ENCODE assay signal across 8 mouse cellular contexts in the genomic region with DNA sequence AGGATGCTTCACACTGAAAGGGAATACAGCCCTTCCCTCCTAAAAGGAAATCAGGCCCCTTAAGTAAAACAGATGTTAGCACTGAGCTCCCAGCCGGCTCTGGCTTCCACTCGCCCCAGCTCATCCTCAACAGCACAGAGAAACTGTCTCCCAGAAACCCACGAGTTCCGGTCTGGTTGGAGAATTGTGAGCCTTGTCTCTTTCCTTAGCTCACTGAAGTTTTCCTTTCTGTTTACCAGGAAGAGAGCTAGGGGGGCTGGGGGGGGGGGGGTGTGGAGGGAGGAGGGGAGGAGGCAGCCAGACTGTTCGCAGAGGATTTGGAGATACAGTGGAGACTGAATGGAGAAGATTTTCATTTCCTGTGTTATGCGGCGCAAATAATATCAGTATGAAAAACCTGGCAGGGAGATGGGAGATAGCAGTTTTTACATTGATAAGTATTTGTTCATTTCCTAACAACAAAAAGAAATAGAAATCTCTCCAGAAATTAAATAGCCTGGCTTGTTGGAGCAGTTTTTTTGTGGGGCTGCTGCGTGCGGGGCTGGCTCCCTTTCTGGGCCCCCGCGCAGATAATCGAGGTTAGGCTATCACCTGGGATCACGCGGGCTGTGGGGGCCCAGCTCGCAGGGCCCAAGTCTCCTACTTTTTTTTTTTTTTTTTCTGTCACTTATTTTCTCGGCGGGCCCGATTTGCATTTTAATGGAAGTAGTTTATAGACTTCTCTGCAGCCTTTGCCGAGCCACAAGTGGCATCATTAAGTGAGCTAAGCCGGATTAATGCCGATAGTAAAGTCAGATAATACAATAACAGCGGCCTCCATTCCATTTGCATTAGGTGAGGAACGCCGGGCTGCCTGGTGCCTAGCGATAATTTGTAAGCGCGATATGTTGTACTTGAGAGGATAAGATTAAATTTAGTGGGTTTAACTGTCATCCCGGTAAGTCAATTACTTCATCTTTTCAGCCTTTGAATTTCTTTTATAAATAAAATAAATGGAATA.
DNase-seq lines count a peak whose midpoint lies in the region; ATAC-seq and TF ChIP-seq lines count a peak whose summit lies in the region.

No protein-coding gene starts in this region.

- H3K27ac ChIP-seq in spleen, adult 2 months (ENCODE audit: insufficient read depth, low read length) = no peak overlapping the region
- H3K27ac ChIP-seq in forebrain, embryonic 16.5 days (ENCODE audit: low read length) = no peak overlapping the region
- no peak overlapping the region for H3K27ac ChIP-seq in hindbrain, embryonic 14.5 days
- no peak overlapping the region; the same call in 1 of the 2 replicates for H3K27ac ChIP-seq in liver, embryonic 11.5 days (ENCODE audit: low read depth, low read length)
- H3K27ac ChIP-seq in neural tube, embryonic 11.5 days (ENCODE audit: low read depth, low read length) = no peak overlapping the region
- no peak overlapping the region for H3K27ac ChIP-seq in thymus, adult 2 months (ENCODE audit: control insufficient read depth, insufficient read depth, low read length)

- ATAC-seq in forebrain, embryonic 16.5 days = peak; percentile 36; the same call in 1 of the 2 replicates
- peak; percentile 44; the same call in 1 of the 2 replicates for ATAC-seq in hindbrain, embryonic 14.5 days (ENCODE audit: low FRiP score)
- peak; percentile 52 for ATAC-seq in liver, embryonic 11.5 days (replicated peaks; ENCODE audit: low FRiP score)
- 0 out of 2 replicates have a peak, but pooled peaks have one; percentile 31 for ATAC-seq in neural tube, embryonic 11.5 days (ENCODE audit: insufficient read depth, low FRiP score, low TSS enrichment)

- no peak overlapping the region for H3K9ac ChIP-seq in forebrain, embryonic 16.5 days (replicated peaks; ENCODE audit: low read depth, low read length)
- H3K9ac ChIP-seq in hindbrain, embryonic 14.5 days = peak overlapping the region; percentile 44
- H3K9ac ChIP-seq in liver, embryonic 11.5 days (ENCODE audit: low read depth, low read length) = 0 out of 2 replicates have a peak overlapping the region, but pooled peaks have one; percentile 25
- H3K9ac ChIP-seq in neural tube, embryonic 11.5 days (ENCODE audit: low read length) = no peak overlapping the region

- DNase-seq in spleen, adult 2 months (ENCODE audit: low read depth in 1 of 2, low spot score in 2 of 2) = no peak
- DNase-seq in spleen, postnatal 4 days (ENCODE audit: low spot score in 2 of 2) = no peak
- peak; percentile 45 for DNase-seq in hindbrain, embryonic 14.5 days (ENCODE audit: low spot score)
- DNase-seq in liver, embryonic 11.5 days (ENCODE audit: low spot score) = no peak
- DNase-seq in neural tube, embryonic 11.5 days (ENCODE audit: low spot score) = peak; percentile 22
- no peak for DNase-seq in thymus, adult 2 months
- no peak for DNase-seq in cerebellum, postnatal 25 days

- TF ChIP-seq POLR2A in spleen, adult 2 months (IDR thresholded peaks at IDR 0.05; ENCODE audit: low read depth, low read length) = no peak
- no peak for TF ChIP-seq POLR2A in thymus, adult 2 months (IDR thresholded peaks at IDR 0.05; ENCODE audit: control insufficient read depth, extremely low read depth, insufficient read depth, low read length, poor library complexity)

- no peaks in the 10 kb centered on the region for H3K9me3 ChIP-seq in forebrain, embryonic 16.5 days (ENCODE audit: control insufficient read depth, low read length)
- no peaks in the 10 kb centered on the region for H3K9me3 ChIP-seq in hindbrain, embryonic 14.5 days (ENCODE audit: control insufficient read depth, low read length)
- H3K9me3 ChIP-seq in liver, embryonic 11.5 days (ENCODE audit: control insufficient read depth, low read length) = no peaks in the 10 kb centered on the region
- H3K9me3 ChIP-seq in neural tube, embryonic 11.5 days (ENCODE audit: control insufficient read depth, low read length) = no peaks in the 10 kb centered on the region

- H3K4me3 ChIP-seq in spleen, adult 2 months (ENCODE audit: extremely low read depth, insufficient read depth, insufficient read length) = peak overlapping the region; percentile 13; the same call in 1 of the 2 replicates
- peak overlapping the region; percentile 31 for H3K4me3 ChIP-seq in forebrain, embryonic 16.5 days (replicated peaks; ENCODE audit: low read length)
- H3K4me3 ChIP-seq in hindbrain, embryonic 14.5 days (replicated peaks; ENCODE audit: low read length) = peak overlapping the region; percentile 26
- H3K4me3 ChIP-seq in liver, embryonic 11.5 days (ENCODE audit: low read depth, low read length) = peak overlapping the region; percentile 36
- peak overlapping the region; percentile 15; the same call in 1 of the 2 replicates for H3K4me3 ChIP-seq in neural tube, embryonic 11.5 days (ENCODE audit: low read depth, low read length)
- no peak overlapping the region for H3K4me3 ChIP-seq in thymus, adult 2 months (ENCODE audit: control insufficient read depth, insufficient read depth, low read length)

- WGBS in spleen, adult 2 months = 21% methylated on average over 28 of the region's 28 CpGs
- 4% methylated on average over 28 of the region's 28 CpGs for WGBS in forebrain, embryonic 16.5 days
- WGBS in hindbrain, embryonic 14.5 days = 5% methylated on average over 28 of the region's 28 CpGs
- WGBS in liver, embryonic 11.5 days = 7% methylated on average over 28 of the region's 28 CpGs
- WGBS in neural tube, embryonic 11.5 days = 6% methylated on average over 28 of the region's 28 CpGs
- WGBS in thymus, adult 2 months = 21% methylated on average over 28 of the region's 28 CpGs

- H3K4me1 ChIP-seq in spleen, adult 2 months (ENCODE audit: control insufficient read depth, insufficient read depth, insufficient read length) = no peaks in the 10 kb centered on the region
- H3K4me1 ChIP-seq in forebrain, embryonic 16.5 days (replicated peaks; ENCODE audit: control insufficient read depth, insufficient read depth, low read length) = peaks cover 7% of the 10 kb centered on the region
- H3K4me1 ChIP-seq in hindbrain, embryonic 14.5 days (replicated peaks; ENCODE audit: control insufficient read depth, insufficient read depth, low read length) = peaks cover 12% of the 10 kb centered on the region
- no peaks in the 10 kb centered on the region; the same call in 1 of the 2 replicates for H3K4me1 ChIP-seq in liver, embryonic 11.5 days (replicated peaks; ENCODE audit: control insufficient read depth, insufficient read depth, low read length)
- H3K4me1 ChIP-seq in neural tube, embryonic 11.5 days (ENCODE audit: control insufficient read depth, insufficient read depth, low read length) = peaks cover 8% of the 10 kb centered on the region; the same call in 1 of the 2 replicates
- H3K4me1 ChIP-seq in thymus, adult 2 months (replicated peaks; ENCODE audit: control insufficient read depth, insufficient read depth, low read length) = no peaks in the 10 kb centered on the region

- H3K27me3 ChIP-seq in spleen, adult 2 months (ENCODE audit: control insufficient read depth, insufficient read depth, low read length) = no peaks in the 10 kb centered on the region
- H3K27me3 ChIP-seq in forebrain, embryonic 16.5 days (replicated peaks; ENCODE audit: control insufficient read depth, insufficient read depth, low read length) = peaks cover 13% of the 10 kb centered on the region; the same call in 1 of the 2 replicates
- H3K27me3 ChIP-seq in hindbrain, embryonic 14.5 days (ENCODE audit: control insufficient read depth, insufficient read depth, low read length) = peaks cover 14% of the 10 kb centered on the region
- peaks cover 3% of the 10 kb centered on the region; the same call in 1 of the 2 replicates for H3K27me3 ChIP-seq in liver, embryonic 11.5 days (replicated peaks; ENCODE audit: control insufficient read depth, insufficient read depth, low read length)
- H3K27me3 ChIP-seq in neural tube, embryonic 11.5 days (ENCODE audit: control insufficient read depth, insufficient read depth, low read length) = no peaks in the 10 kb centered on the region
- H3K27me3 ChIP-seq in thymus, adult 2 months (ENCODE audit: control insufficient read depth, insufficient read depth, low read length) = no peaks in the 10 kb centered on the region

- peak overlapping the region; percentile 52 for H3K4me2 ChIP-seq in forebrain, embryonic 16.5 days (ENCODE audit: low read length)
- peak overlapping the region; percentile 53 for H3K4me2 ChIP-seq in hindbrain, embryonic 14.5 days (replicated peaks)
- peak overlapping the region; percentile 64 for H3K4me2 ChIP-seq in liver, embryonic 11.5 days
- H3K4me2 ChIP-seq in neural tube, embryonic 11.5 days (ENCODE audit: low read depth) = peak overlapping the region; percentile 42

- no peaks in the 10 kb centered on the region for H3K36me3 ChIP-seq in spleen, adult 2 months (ENCODE audit: control insufficient read depth, insufficient read depth, low read length)
- no peaks in the 10 kb centered on the region for H3K36me3 ChIP-seq in forebrain, embryonic 16.5 days (ENCODE audit: control insufficient read depth, insufficient read depth)
- H3K36me3 ChIP-seq in hindbrain, embryonic 14.5 days (replicated peaks; ENCODE audit: control insufficient read depth, insufficient read depth) = no peaks in the 10 kb centered on the region
- H3K36me3 ChIP-seq in liver, embryonic 11.5 days (ENCODE audit: control insufficient read depth, insufficient read depth, low read length) = no peaks in the 10 kb centered on the region
- H3K36me3 ChIP-seq in neural tube, embryonic 11.5 days (ENCODE audit: control insufficient read depth, insufficient read depth, low read length) = no peaks in the 10 kb centered on the region
- no peaks in the 10 kb centered on the region for H3K36me3 ChIP-seq in thymus, adult 2 months (ENCODE audit: control insufficient read depth, insufficient read depth, low read length)

- TF ChIP-seq CTCF in spleen, adult 2 months (IDR thresholded peaks at IDR 0.05; ENCODE audit: extremely low read depth, insufficient read depth, insufficient read length, insufficient replicate concordance) = no peak
- no peak for TF ChIP-seq CTCF in thymus, adult 2 months (IDR thresholded peaks at IDR 0.05; ENCODE audit: borderline replicate concordance, control insufficient read depth, extremely low read depth, insufficient read depth, low read length, poor library complexity)

Comparison
In these comparisons a context has a peak if more than half of its experiments do, and no peak if none do; other contexts are left out.
1. DNase-seq: peak in hindbrain, embryonic 14.5 days (single experiment) and neural tube, embryonic 11.5 days (single experiment); none in spleen, adult 2 months (0 of 2), spleen, postnatal 4 days (0 of 2), liver, embryonic 11.5 days (single experiment), thymus, adult 2 months (single experiment) and cerebellum, postnatal 25 days (0 of 2).
2. H3K9ac ChIP-seq: peak in hindbrain, embryonic 14.5 days (single experiment) and liver, embryonic 11.5 days (single experiment); none in forebrain, embryonic 16.5 days (single experiment) and neural tube, embryonic 11.5 days (single experiment).
3. Peak in every context shown above with its lines, with median percentiles within 50 percentile points of each other: ATAC-seq and H3K4me2 ChIP-seq.